Mouse (Mus musculus) liver, embryonic 15.5 days (tissue): ENCODE results near the gene St3gal2. TPM values are rescaled to one million over a fixed set of nuclear protein-coding genes. Genes with fewer than 3 reads are reported as not detected.
"Not testable (repeated sequence)": the region's sequence is repeated elsewhere in the genome, so short reads cannot be mapped to it uniquely, and the experiment has no call there.

ENCODE experiments used
- ATAC-seq: fragments of 200-750 bp; cut with Nextera tagmentation; 2 replicates; pipeline ENCODE4 v1.8.0; 2017; ENCODE audit warnings: moderate number of reproducible peaks, mild to moderate bottlenecking, moderate library complexity; ENCODE audit not compliant: insufficient read depth
- H3K27ac ChIP-seq: fragments of 300-500 bp; sonication (generic); replicated peaks from 2 replicates; pipeline ENCODE4 v1.5.1; 2015; ENCODE audit warnings: mild to moderate bottlenecking, inconsistent platforms
- H3K27me3 ChIP-seq: fragments of 300-500 bp; sonication (generic); 2 replicates; pipeline ENCODE4 v1.6.1; 2015; ENCODE audit warnings: mild to moderate bottlenecking, inconsistent platforms
- H3K36me3 ChIP-seq: fragments of 300-500 bp; sonication (generic); replicated peaks from 2 replicates; pipeline ENCODE4 v1.6.1; 2015; ENCODE audit warnings: moderate library complexity, mild to moderate bottlenecking, inconsistent platforms
- H3K4me1 ChIP-seq: fragments of 300-500 bp; sonication (generic); replicated peaks from 2 replicates; pipeline ENCODE4 v1.6.1; 2015; ENCODE audit warnings: inconsistent platforms
- H3K4me2 ChIP-seq: fragments of 300-500 bp; sonication (generic); 2 replicates; pipeline ENCODE4 v1.6.1; 2015; ENCODE audit warnings: moderate library complexity, mild to moderate bottlenecking, inconsistent platforms
- H3K4me3 ChIP-seq: fragments of 300-500 bp; sonication (generic); replicated peaks from 2 replicates; pipeline ENCODE4 v1.5.1; 2015; ENCODE audit warnings: mild to moderate bottlenecking, inconsistent platforms
- H3K9ac ChIP-seq: fragments of 300-500 bp; sonication (generic); 2 replicates; pipeline ENCODE4 v1.6.1; 2015; ENCODE audit warnings: moderate library complexity, mild to moderate bottlenecking, inconsistent platforms
- H3K9me3 ChIP-seq: fragments of 300-500 bp; sonication (generic); replicated peaks from 2 replicates; pipeline ENCODE4 v1.6.1; 2016; ENCODE audit warnings: inconsistent platforms
- WGBS: fragments of 180-500 bp; shearing (Covaris S2); methylation state at CpG from one replicate; pipeline ENCODE4 v1.1.7; 2015; ENCODE audit warnings: mixed read lengths; ENCODE audit not compliant: insufficient replicate concordance; 5-methylcytosine and 5-hydroxymethylcytosine counted together
- polyA plus RNA-seq: library from polyadenylated mRNA; unstranded; fragments of >200 nt; fragmentation: Nextera tagmentation; extraction: Ambion mirVana; gene quantifications from 2 replicates; pipeline ENCODE4 v1.2.1, GENCODE M21; 2015

St3gal2 gene
- polyA plus RNA-seq, 1 experiment from 2014 or later: 21.9 TPM

GRCm38 (mm10) chr8:110945716-110946115 lies 26.0 kb downstream of the St3gal2 start:
- Histone ChIP-seq H3K4me2 (no peak overlapping the region), H3K9me3 (no peaks in the 10 kb centered on the region), H3K4me1 (peaks cover 37% of the 10 kb centered on the region), H3K36me3 (peaks cover 28% of the 10 kb centered on the region), H3K4me3 (no peak overlapping the region), H3K9ac (no peak overlapping the region), H3K27me3 (no peaks in the 10 kb centered on the region), H3K27ac (no peak overlapping the region)
- ATAC-seq: no peak
- 41% methylated on average over 4 of the region's 4 CpGs for WGBS

- Histone ChIP-seq H3K4me2 (no peak overlapping the region), H3K9me3 (no peaks in the 10 kb centered on the region), H3K4me3 (no peak overlapping the region), H3K27me3 (no peaks in the 10 kb centered on the region), H3K27ac (no peak overlapping the region), H3K4me1 (peaks cover 21% of the 10 kb centered on the region; the same call in 1 of the 2 replicates), H3K9ac (no peak overlapping the region), H3K36me3 (peaks cover 55% of the 10 kb centered on the region)
- 77% methylated on average over 17 of the region's 17 CpGs for WGBS
- ATAC-seq: no peak
These were observed 30.4 kb downstream of the St3gal2 start for GRCm38 (mm10) chr8:110950065-110950484.

GRCm38 (mm10) chr8:110954776-110955175 lies 35.1 kb downstream of the St3gal2 start:
- H3K27ac ChIP-seq: no peak overlapping the region
- H3K4me2 ChIP-seq: no peak overlapping the region
- no peak for ATAC-seq
- peaks cover 6% of the 10 kb centered on the region for H3K4me1 ChIP-seq
- H3K9ac ChIP-seq: no peak overlapping the region
- H3K36me3 ChIP-seq: peaks cover 84% of the 10 kb centered on the region
- H3K4me3 ChIP-seq: no peak overlapping the region
- no peaks in the 10 kb centered on the region for H3K27me3 ChIP-seq
- no peaks in the 10 kb centered on the region for H3K9me3 ChIP-seq
- 40% methylated on average over 8 of the region's 8 CpGs for WGBS

GRCm38 (mm10) chr8:110956619-110957450 lies 37.1 kb downstream of the St3gal2 start:
- Histone ChIP-seq H3K9ac (no peak overlapping the region), H3K9me3 (no peaks in the 10 kb centered on the region), H3K4me3 (no peak overlapping the region), H3K27me3 (no peaks in the 10 kb centered on the region), H3K36me3 (peaks cover 86% of the 10 kb centered on the region), H3K4me2 (no peak overlapping the region), H3K4me1 (no peaks in the 10 kb centered on the region; the same call in 1 of the 2 replicates), H3K27ac (no peak overlapping the region)
- ATAC-seq: no peak
- 89% methylated on average over 15 of the region's 15 CpGs for WGBS

GRCm38 (mm10) chr8:110957471-110957870 lies 37.7 kb downstream of the St3gal2 start:
- no peak overlapping the region for H3K9ac ChIP-seq
- H3K36me3 ChIP-seq: peaks cover 87% of the 10 kb centered on the region
- H3K27ac ChIP-seq: no peak overlapping the region
- no peak overlapping the region for H3K4me3 ChIP-seq
- H3K4me2 ChIP-seq: no peak overlapping the region
- 90% methylated on average over 19 of the region's 19 CpGs for WGBS
- ATAC-seq: no peak
- H3K9me3 ChIP-seq: no peaks in the 10 kb centered on the region
- no peaks in the 10 kb centered on the region; the same call in 1 of the 2 replicates for H3K4me1 ChIP-seq
- no peaks in the 10 kb centered on the region for H3K27me3 ChIP-seq

- 90% methylated on average over 5 of the region's 5 CpGs for WGBS
- Histone ChIP-seq H3K4me1 (no peaks in the 10 kb centered on the region; the same call in 1 of the 2 replicates), H3K4me3 (no peak overlapping the region), H3K36me3 (peaks cover 88% of the 10 kb centered on the region), H3K9me3 (no peaks in the 10 kb centered on the region), H3K4me2 (no peak overlapping the region), H3K9ac (no peak overlapping the region), H3K27ac (no peak overlapping the region), H3K27me3 (no peaks in the 10 kb centered on the region)
- no peak for ATAC-seq
These were observed 38.4 kb downstream of the St3gal2 start for GRCm38 (mm10) chr8:110958135-110958534.

GRCm38 (mm10) chr8:110958553-110958952 lies 38.8 kb downstream of the St3gal2 start:
- not testable (repeated sequence) for ATAC-seq, H3K27me3 ChIP-seq, H3K27ac ChIP-seq, H3K9me3 ChIP-seq, H3K9ac ChIP-seq, H3K4me1 ChIP-seq, H3K4me2 ChIP-seq, H3K4me3 ChIP-seq
- 84% methylated on average over 7 of the region's 7 CpGs for WGBS
- peaks cover 89% of the 10 kb centered on the region for H3K36me3 ChIP-seq

GRCm38 (mm10) chr8:110959071-110959780 lies 39.5 kb downstream of the St3gal2 start:
- H3K4me1 ChIP-seq: no peaks in the 10 kb centered on the region; the same call in 1 of the 2 replicates
- H3K27ac ChIP-seq: no peak overlapping the region
- no peak overlapping the region for H3K4me3 ChIP-seq
- H3K4me2 ChIP-seq: no peak overlapping the region
- ATAC-seq: no peak
- H3K9me3 ChIP-seq: no peaks in the 10 kb centered on the region
- H3K9ac ChIP-seq: no peak overlapping the region
- WGBS: 89% methylated on average over 12 of the region's 12 CpGs
- peaks cover 89% of the 10 kb centered on the region for H3K36me3 ChIP-seq
- no peaks in the 10 kb centered on the region for H3K27me3 ChIP-seq

- no peak overlapping the region for H3K4me2 ChIP-seq
- no peak overlapping the region for H3K27ac ChIP-seq
- no peak overlapping the region for H3K4me3 ChIP-seq
- ATAC-seq: no peak
- WGBS: 81% methylated on average over 6 of the region's 6 CpGs
- no peaks in the 10 kb centered on the region for H3K27me3 ChIP-seq
- peaks cover 89% of the 10 kb centered on the region for H3K36me3 ChIP-seq
- H3K9ac ChIP-seq: no peak overlapping the region
- no peaks in the 10 kb centered on the region for H3K9me3 ChIP-seq
- H3K4me1 ChIP-seq: no peaks in the 10 kb centered on the region; the same call in 1 of the 2 replicates
These were observed 40.2 kb downstream of the St3gal2 start for GRCm38 (mm10) chr8:110959906-110960305.

- no peaks in the 10 kb centered on the region for H3K9me3 ChIP-seq
- no peak for ATAC-seq
- H3K4me3 ChIP-seq: no peak overlapping the region
- H3K4me1 ChIP-seq: peaks cover 6% of the 10 kb centered on the region; the same call in 1 of the 2 replicates
- peaks cover 96% of the 10 kb centered on the region for H3K36me3 ChIP-seq
- H3K27ac ChIP-seq: no peak overlapping the region
- no peak overlapping the region for H3K4me2 ChIP-seq
- 83% methylated on average over 2 of the region's 2 CpGs for WGBS
- no peaks in the 10 kb centered on the region for H3K27me3 ChIP-seq
- H3K9ac ChIP-seq: no peak overlapping the region
These were observed 43.3 kb downstream of the St3gal2 start for GRCm38 (mm10) chr8:110963051-110963450.

GRCm38 (mm10) chr8:110964666-110965065 lies 44.9 kb downstream of the St3gal2 start:
- ATAC-seq: no peak
- Histone ChIP-seq H3K36me3 (peaks cover 94% of the 10 kb centered on the region), H3K27ac (no peak overlapping the region)

More at GRCm38 (mm10) chr8:110964666-110965065, 44.9 kb downstream of the St3gal2 start:
- no peak overlapping the region for H3K4me3 ChIP-seq
- WGBS: 84% methylated on average over 7 of the region's 7 CpGs
- peaks cover 9% of the 10 kb centered on the region; the same call in 1 of the 2 replicates for H3K4me1 ChIP-seq
- H3K9me3 ChIP-seq: no peaks in the 10 kb centered on the region
- H3K4me2 ChIP-seq: no peak overlapping the region
- no peaks in the 10 kb centered on the region for H3K27me3 ChIP-seq
- H3K9ac ChIP-seq: no peak overlapping the region
